Comparison of ENCODE assay signal across 18 mouse cellular contexts in the genomic region with DNA sequence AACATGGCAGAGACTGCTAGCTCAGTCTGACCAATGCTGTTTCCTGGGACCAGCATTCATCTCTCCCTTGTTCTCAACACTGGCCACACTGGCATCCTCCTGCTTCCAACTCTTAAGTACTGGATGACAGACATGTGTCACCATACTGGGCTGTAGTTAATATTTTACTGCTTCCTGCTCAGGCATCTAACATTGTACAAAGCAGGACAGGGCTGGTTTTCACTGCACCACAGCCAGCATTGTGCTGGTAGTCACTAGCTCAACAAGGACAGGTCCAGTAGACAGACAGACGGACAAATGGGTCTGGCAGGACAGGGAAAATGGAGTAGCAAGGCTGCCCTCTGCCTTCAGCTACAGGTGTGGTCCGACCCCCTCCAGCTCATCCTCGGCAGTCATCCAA. TPM values are rescaled to one million over a fixed set of nuclear protein-coding genes. Genes with fewer than 3 reads are reported as not detected.
A peak's percentile ranks its signal among the peaks of the same experiment; 100 is the strongest.
DNase-seq lines count a peak whose midpoint lies in the region; ATAC-seq and TF ChIP-seq lines count a peak whose summit lies in the region.
"Had no signal": no experiment of that assay in that cellular context is flagged by ENCODE, and none has a peak within 500 bp of the region (broad histone marks: within the 10 kb centered on the region; RNA-seq: fewer than 3 reads in every experiment).

No protein-coding gene starts in this region.

- TF ChIP-seq CTCF in liver, adult 2 months (IDR thresholded peaks at IDR 0.05; ENCODE audit: low read depth, low read length): no peak

- no peak overlapping the region for H3K9ac ChIP-seq in liver, adult 2 months (ENCODE audit: low read depth, low read length)
- no peak overlapping the region for H3K9ac ChIP-seq in liver, embryonic 11.5 days (ENCODE audit: low read depth, low read length)
- H3K9ac ChIP-seq: forebrain, embryonic 15.5 days; liver, embryonic 14.5 days had no signal

- no peak for ATAC-seq in liver, embryonic 11.5 days (replicated peaks; ENCODE audit: low FRiP score)
- no peak for ATAC-seq in monocyte, adult 5-6 weeks (replicated peaks; ENCODE audit: insufficient number of reproducible peaks, low FRiP score, low TSS enrichment, poor library complexity, severe bottlenecking)
- ATAC-seq: activated CD4-positive, CD25-positive, alpha-beta regulatory T cell, adult 4 months; forebrain, embryonic 15.5 days; hindbrain, embryonic 16.5 days had no signal

- no peak overlapping the region for H3K4me2 ChIP-seq in liver, embryonic 11.5 days
- H3K4me2 ChIP-seq: forebrain, embryonic 15.5 days; heart, embryonic 11.5 days; midbrain, embryonic 11.5 days had no signal

- no peak overlapping the region for H3K4me3 ChIP-seq in liver, adult 2 months (ENCODE audit: insufficient read depth, low read depth, low read length)
- H3K4me3 ChIP-seq in liver, embryonic 11.5 days (ENCODE audit: low read depth, low read length): no peak overlapping the region
- H3K4me3 ChIP-seq: embryonic facial prominence, embryonic 10.5 days; forebrain, embryonic 15.5 days had no signal

- no peaks in the 10 kb centered on the region for H3K9me3 ChIP-seq in liver, embryonic 11.5 days (ENCODE audit: control insufficient read depth, low read length)
- H3K9me3 ChIP-seq: embryonic facial prominence, embryonic 10.5 days; forebrain, embryonic 15.5 days had no signal

- peak; percentile 4 to 8 for DNase-seq in cerebellum, adult 18-20 months
- no peak for DNase-seq in cerebellum, adult 11-12 months
- peak; percentile 74 for DNase-seq in liver, adult 2 months (ENCODE audit: extremely low read depth, low read depth, low spot score)
- no peak for DNase-seq in liver, embryonic 11.5 days (ENCODE audit: low spot score)
- DNase-seq in kidney, adult 9 months: peak; percentile 51
- DNase-seq in kidney, postnatal 36 days: peak; percentile 34 to 60
- no peak for DNase-seq in spleen, postnatal 36 days (ENCODE audit: low spot score in 2 of 2)
- DNase-seq: gastrocnemius, postnatal 14 days; thymus, postnatal 14 days had no signal

- peak overlapping the region; percentile 36; the same call in 1 of the 2 replicates for H3K27ac ChIP-seq in liver, adult 2 months (replicated peaks; ENCODE audit: insufficient read depth, low read depth, low read length)
- no peak overlapping the region for H3K27ac ChIP-seq in liver, embryonic 11.5 days (ENCODE audit: low read depth, low read length)
- H3K27ac ChIP-seq: embryonic facial prominence, embryonic 10.5 days; forebrain, embryonic 15.5 days; liver, embryonic 14.5 days; macrophage had no signal

- TF ChIP-seq POLR2A in liver, adult 2 months (IDR thresholded peaks at IDR 0.05; ENCODE audit: extremely low read depth, insufficient read depth, low read length): no peak

- WGBS in liver, adult 2 months: 49% methylated on average over 3 of the region's 3 CpGs
- WGBS in liver, embryonic 11.5 days: 70% methylated on average over 3 of the region's 3 CpGs

- no peaks in the 10 kb centered on the region for H3K27me3 ChIP-seq in liver, adult 2 months (ENCODE audit: control insufficient read depth, insufficient read depth, low read length)
- no peaks in the 10 kb centered on the region for H3K27me3 ChIP-seq in liver, embryonic 11.5 days (replicated peaks; ENCODE audit: control insufficient read depth, insufficient read depth, low read length)
- H3K27me3 ChIP-seq: forebrain, embryonic 15.5 days had no signal

- no peaks in the 10 kb centered on the region for H3K36me3 ChIP-seq in liver, adult 2 months (ENCODE audit: control insufficient read depth, insufficient read depth, low read length)
- no peaks in the 10 kb centered on the region for H3K36me3 ChIP-seq in liver, embryonic 11.5 days (ENCODE audit: control insufficient read depth, insufficient read depth, low read length)
- H3K36me3 ChIP-seq: embryonic facial prominence, embryonic 10.5 days had no signal

- H3K4me1 ChIP-seq in liver, adult 2 months (ENCODE audit: control insufficient read depth, insufficient read depth, low read length): peaks cover 35% of the 10 kb centered on the region
- H3K4me1 ChIP-seq in liver, embryonic 11.5 days (replicated peaks; ENCODE audit: control insufficient read depth, insufficient read depth, low read length): no peaks in the 10 kb centered on the region
- H3K4me1 ChIP-seq: embryonic facial prominence, embryonic 10.5 days had no signal

- H3K79me2 ChIP-seq in liver, adult 2 months (ENCODE audit: control insufficient read depth, insufficient read depth, low read length): peaks cover 8% of the 10 kb centered on the region; the same call in 1 of the 2 replicates

RNA-seq across cellular contexts. Expression of gene Ralgps1, which starts 10.7 kb away (rescaled TPM):
- total RNA-seq in liver, adult 2 months (2014; rRNA removed): 2.6 and 3.6 TPM in 2 replicates
- 2.7 and 3.3 TPM in 2 replicates for polyA plus RNA-seq in liver, adult 2 months (2012; rRNA removed)
- polyA plus RNA-seq in liver, embryonic 11.5 days (2014; fragmentation: Nextera tagmentation; extraction: Ambion mirVana): 2.7 and 3.0 TPM in 2 replicates
- 1.9 to 3.7 TPM (median 3.5 TPM) in 3 replicates for total RNA-seq in monocyte, adult 5-6 weeks (2017)

Comparison
In these comparisons a context has a peak if more than half of its experiments do, and no peak if none do; other contexts are left out.
1. DNase-seq: peak in cerebellum, adult 18-20 months (2 of 2), liver, adult 2 months (single experiment), kidney, adult 9 months (single experiment) and kidney, postnatal 36 days (2 of 2); none in cerebellum, adult 11-12 months (single experiment), liver, embryonic 11.5 days (single experiment) and spleen, postnatal 36 days (0 of 2).